Mouse (Mus musculus): ENCODE measurements at regions not wholly inside any gene's neighbourhood (a gene's known extent, or its start where the extent isn't known, plus 50 kb on each side); places are given as distances from the start of the nearest gene placed in this dataset.

- DNase-seq (ENCODE audit: low read depth, low spot score) = no peak
These were observed 53.4 kb upstream of the Sipa1l1 start for GRCm38 (mm10) chr12:82115766-82116165.

Data from ZHBTc4 (cell line).